Mouse (Mus musculus) limb, embryonic 14.5 days (tissue): Measurements from ENCODE around the gene Fbxl12. TPM values are rescaled to one million over a fixed set of nuclear protein-coding genes. Genes with fewer than 3 reads are reported as not detected.
"Not testable (repeated sequence)": the region's sequence is repeated elsewhere in the genome, so short reads cannot be mapped to it uniquely, and the experiment has no call there.

ENCODE experiments used
- ATAC-seq: fragments of 200-750 bp; cut with Nextera tagmentation; 2 replicates; pipeline ENCODE4 v1.8.0; 2017; ENCODE audit warnings: low read depth, moderate number of reproducible peaks, moderate TSS enrichment; ENCODE audit not compliant: low FRiP score
- DNase-seq: peaks from one replicate; pipeline ENCODE4 v3.0.0-alpha.2; 2015; ENCODE audit warnings: low spot score
- H3K27ac ChIP-seq: fragments of 300-500 bp; sonication (generic); replicated peaks from 2 replicates; pipeline ENCODE4 v1.5.1; 2014; ENCODE audit warnings: low read depth, mild to moderate bottlenecking, low read length, moderate library complexity, mixed read lengths
- H3K27me3 ChIP-seq: fragments of 300-500 bp; sonication (generic); 2 replicates; pipeline ENCODE4 v1.6.1; 2014; ENCODE audit warnings: low read length, mixed read lengths; ENCODE audit not compliant: control insufficient read depth, insufficient read depth
- H3K36me3 ChIP-seq: fragments of 300-500 bp; sonication (generic); 2 replicates; pipeline ENCODE4 v1.6.1; 2014; ENCODE audit warnings: mild to moderate bottlenecking, low read length, moderate library complexity, mixed read lengths; ENCODE audit not compliant: control insufficient read depth, insufficient read depth
- H3K4me1 ChIP-seq: fragments of 300-500 bp; sonication (generic); 2 replicates; pipeline ENCODE4 v1.6.1; 2014; ENCODE audit warnings: antibody characterized with exemption, low read length, mixed read lengths; ENCODE audit not compliant: control insufficient read depth, insufficient read depth
- H3K4me2 ChIP-seq: fragments of 300-500 bp; sonication (generic); replicated peaks from 2 replicates; pipeline ENCODE4 v1.6.1; 2014; ENCODE audit warnings: low read depth, mild to moderate bottlenecking, low read length, moderate library complexity; ENCODE audit not compliant: severe bottlenecking
- H3K4me3 ChIP-seq: fragments of 300-500 bp; sonication (generic); replicated peaks from 2 replicates; pipeline ENCODE4 v1.5.1; 2014; ENCODE audit warnings: low read length
- H3K9ac ChIP-seq: fragments of 300-500 bp; sonication (generic); 2 replicates; pipeline ENCODE4 v1.6.1; 2014; ENCODE audit warnings: mild to moderate bottlenecking, low read depth, low read length, moderate library complexity; ENCODE audit not compliant: severe bottlenecking
- H3K9me3 ChIP-seq: fragments of 300-500 bp; sonication (generic); 2 replicates; pipeline ENCODE4 v1.6.1; 2016; ENCODE audit warnings: low read length; ENCODE audit not compliant: control insufficient read depth
- POLR2A ChIP-seq: fragments of 200-500 bp; IDR thresholded peaks from 2 replicates; pipeline ENCODE4 v1.8.0; 2012; ENCODE audit warnings: inconsistent platforms, mild to moderate bottlenecking, moderate library complexity, borderline replicate concordance; ENCODE audit not compliant: insufficient read depth, insufficient read length; ENCODE audit errors: extremely low read depth
- WGBS: fragments of 180-500 bp; shearing (Covaris S2); extraction: QIAGEN DNeasy Blood & Tissue Kit; methylation state at CpG from one replicate; pipeline ENCODE4 v1.1.7; 2014; 5-methylcytosine and 5-hydroxymethylcytosine counted together
- polyA plus RNA-seq, 2 experiments: library from polyadenylated mRNA; depleted of rRNA in 1 of 2; stranded (reverse) in 1 of 2; unstranded in 1 of 2; fragments of >200 nt; fragmentation: Nextera tagmentation in 1 of 2; extraction: Ambion mirVana in 1 of 2; gene quantifications; 2 replicates each; pipeline versions ENCODE4 v1.2.1 to v1.2.3; 2012 to 2014

Gene Fbxl12
- polyA plus RNA-seq, 2 experiments, result 12.9 to 41.5 TPM

- no peak overlapping the region for H3K9ac ChIP-seq
- ATAC-seq (no peak), DNase-seq (no peak)
- no peak overlapping the region for H3K4me3 ChIP-seq
- no peak for TF ChIP-seq POLR2A
- no peak overlapping the region for H3K4me2 ChIP-seq
- no peaks in the 10 kb centered on the region for H3K9me3 ChIP-seq
- no peaks in the 10 kb centered on the region for H3K27me3 ChIP-seq
- H3K36me3 ChIP-seq, result peaks cover 24% of the 10 kb centered on the region
- no peak overlapping the region for H3K27ac ChIP-seq
- WGBS, result 65% methylated on average over 3 of the region's 3 CpGs
- H3K4me1 ChIP-seq, result peaks cover 3% of the 10 kb centered on the region
Measured at GRCm38 (mm10) chr9:20636256-20636655, 8.3 kb downstream of the Fbxl12 start.

GRCm38 (mm10) chr9:20635676-20636075 is 8.9 kb downstream of the Fbxl12 start:
- H3K4me3 ChIP-seq, ATAC-seq, DNase-seq, H3K9me3 ChIP-seq, H3K4me1 ChIP-seq, H3K27ac ChIP-seq, H3K27me3 ChIP-seq, H3K9ac ChIP-seq, H3K4me2 ChIP-seq: not testable (repeated sequence)
- H3K36me3 ChIP-seq, result peaks cover 24% of the 10 kb centered on the region
- WGBS, result 91% methylated on average over 8 of the region's 8 CpGs

GRCm38 (mm10) chr9:20631332-20631731 is 13.2 kb downstream of the Fbxl12 start:
- Histone ChIP-seq H3K27ac (no peak overlapping the region), H3K9ac (no peak overlapping the region), H3K27me3 (no peaks in the 10 kb centered on the region), H3K9me3 (no peaks in the 10 kb centered on the region), H3K4me2 (no peak overlapping the region), H3K4me3 (no peak overlapping the region), H3K4me1 (no peaks in the 10 kb centered on the region), H3K36me3 (no peaks in the 10 kb centered on the region; the same call in 1 of the 2 replicates)
- no peak for DNase-seq
- no peak for TF ChIP-seq POLR2A
- ATAC-seq, result no peak
- 98% methylated on average over 2 of the region's 2 CpGs for WGBS

- Histone ChIP-seq H3K9ac (no peak overlapping the region), H3K9me3 (no peaks in the 10 kb centered on the region), H3K4me1 (no peaks in the 10 kb centered on the region), H3K4me2 (no peak overlapping the region), H3K27ac (no peak overlapping the region), H3K36me3 (no peaks in the 10 kb centered on the region), H3K27me3 (no peaks in the 10 kb centered on the region), H3K4me3 (no peak overlapping the region)
- WGBS, result 70% methylated on average over 2 of the region's 2 CpGs
- DNase-seq, result no peak
- TF ChIP-seq POLR2A, result no peak
- ATAC-seq, result no peak
Measured at GRCm38 (mm10) chr9:20616685-20617084, 27.9 kb downstream of the Fbxl12 start.

GRCm38 (mm10) chr9:20611976-20612375 is 32.6 kb downstream of the Fbxl12 start:
- DNase-seq (no peak), ATAC-seq (no peak)
- H3K36me3 ChIP-seq, result no peaks in the 10 kb centered on the region; the same call in none of the 2 replicates
- H3K4me1 ChIP-seq, result no peaks in the 10 kb centered on the region
- no peak overlapping the region for H3K9ac ChIP-seq
- TF ChIP-seq POLR2A, result no peak
- no peak overlapping the region for H3K4me3 ChIP-seq
- H3K4me2 ChIP-seq, result no peak overlapping the region
- no peaks in the 10 kb centered on the region for H3K9me3 ChIP-seq
- WGBS, result 82% methylated on average over 5 of the region's 5 CpGs
- H3K27ac ChIP-seq, result no peak overlapping the region
- H3K27me3 ChIP-seq, result no peaks in the 10 kb centered on the region
